Mouse (Mus musculus) urinary bladder, postnatal 10 days (tissue): Measurements from ENCODE around the gene Nlgn1.

Experiments used
- DNase-seq: peaks from one replicate; pipeline ENCODE4 v3.0.0; 2022; ENCODE audit warnings: low spot score

Gene Nlgn1

DNA sequence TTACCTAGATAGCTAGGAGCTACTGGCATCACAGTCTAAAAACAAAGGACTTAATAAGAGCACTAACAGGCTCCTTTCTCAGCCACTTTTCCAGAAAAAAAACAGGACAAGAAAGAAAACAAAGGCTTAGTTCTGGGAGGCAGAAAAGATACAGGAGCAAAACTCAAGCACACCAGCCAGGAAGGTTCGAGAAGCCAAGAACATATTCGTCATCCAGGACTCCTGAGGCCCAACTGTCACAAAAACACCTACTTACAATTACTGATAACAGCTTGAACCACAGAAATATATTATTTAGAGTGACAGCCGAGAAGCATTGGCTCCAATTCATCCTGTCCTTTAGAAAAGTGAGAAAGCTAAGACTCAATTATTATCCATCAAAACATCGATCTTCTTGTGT, 281.5 kb downstream of the Nlgn1 start:
- DNase-seq, result no peak

- DNase-seq, result no peak
Observed at GRCm38 (mm10) chr3:26042966-26043365, 289.3 kb downstream of the Nlgn1 start.

GRCm38 (mm10) chr3:26039696-26040095, 292.6 kb downstream of the Nlgn1 start:
- DNase-seq, result no peak

DNA sequence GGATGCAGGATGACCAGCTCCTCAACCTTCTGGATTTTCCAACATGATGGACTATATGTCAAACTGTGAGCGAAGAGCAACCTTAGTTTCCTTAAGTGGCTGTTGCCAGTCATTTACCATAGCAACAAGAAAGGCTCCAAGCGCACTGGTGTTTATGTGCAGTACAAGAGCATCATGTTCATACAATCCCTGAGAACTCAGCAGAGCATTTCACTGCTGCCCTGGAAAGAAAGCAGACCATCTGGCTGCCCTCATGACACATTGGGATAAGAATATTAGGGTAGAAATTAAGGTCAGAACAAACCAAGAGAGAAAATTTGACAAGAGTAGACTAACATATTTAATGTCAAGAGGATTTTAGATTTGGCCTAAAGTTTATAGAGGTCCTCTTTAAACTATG, 306.2 kb downstream of the Nlgn1 start:
- DNase-seq, result no peak

DNA sequence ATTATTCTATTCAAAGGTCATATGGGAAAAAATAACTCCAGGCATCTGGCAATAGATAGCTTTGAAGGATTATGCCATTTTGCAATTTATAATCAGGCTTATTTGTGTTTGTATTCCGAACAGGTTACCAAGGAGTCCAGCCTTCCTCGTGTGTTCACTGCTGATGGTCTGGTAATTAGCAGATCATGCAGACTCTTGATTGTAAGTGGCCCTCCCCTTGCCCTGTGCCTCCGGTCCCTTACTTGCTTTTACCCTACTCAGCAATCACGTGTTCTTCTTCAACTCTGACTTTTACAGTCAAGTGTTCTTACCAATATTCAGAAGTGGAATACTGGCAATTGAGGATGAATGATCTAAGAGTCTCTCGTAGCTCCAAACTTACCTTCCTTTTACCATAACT, 309.0 kb downstream of the Nlgn1 start:
- no peak for DNase-seq

DNA sequence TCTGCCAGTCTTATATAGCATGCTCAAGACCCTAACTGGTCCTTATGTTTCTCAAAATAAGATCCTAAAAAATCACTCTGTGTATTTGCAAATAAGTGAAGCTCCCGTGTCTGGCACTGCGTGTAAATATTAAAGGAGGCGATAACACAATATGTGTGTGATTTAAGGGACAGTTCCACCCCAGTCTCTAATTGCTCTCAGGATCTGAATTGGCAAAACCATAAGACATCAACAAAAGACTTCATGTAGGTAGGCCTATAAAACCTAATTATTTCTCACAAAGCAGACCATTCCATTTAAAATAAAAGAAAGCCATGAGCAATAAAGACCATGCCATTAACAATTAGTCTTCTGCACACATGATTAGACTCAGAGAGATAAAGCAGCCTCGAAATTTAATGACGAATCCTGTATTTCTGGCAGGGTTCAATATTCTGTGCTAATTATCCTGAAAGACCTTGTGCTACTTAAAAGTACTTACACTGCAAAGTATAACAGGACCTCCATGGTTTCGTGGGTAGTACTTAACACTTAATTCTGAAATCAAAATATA, 310.6 kb downstream of the Nlgn1 start:
- DNase-seq, result no peak

GRCm38 (mm10) chr3:26011310-26012078, 320.8 kb downstream of the Nlgn1 start:
- no peak for DNase-seq

DNA sequence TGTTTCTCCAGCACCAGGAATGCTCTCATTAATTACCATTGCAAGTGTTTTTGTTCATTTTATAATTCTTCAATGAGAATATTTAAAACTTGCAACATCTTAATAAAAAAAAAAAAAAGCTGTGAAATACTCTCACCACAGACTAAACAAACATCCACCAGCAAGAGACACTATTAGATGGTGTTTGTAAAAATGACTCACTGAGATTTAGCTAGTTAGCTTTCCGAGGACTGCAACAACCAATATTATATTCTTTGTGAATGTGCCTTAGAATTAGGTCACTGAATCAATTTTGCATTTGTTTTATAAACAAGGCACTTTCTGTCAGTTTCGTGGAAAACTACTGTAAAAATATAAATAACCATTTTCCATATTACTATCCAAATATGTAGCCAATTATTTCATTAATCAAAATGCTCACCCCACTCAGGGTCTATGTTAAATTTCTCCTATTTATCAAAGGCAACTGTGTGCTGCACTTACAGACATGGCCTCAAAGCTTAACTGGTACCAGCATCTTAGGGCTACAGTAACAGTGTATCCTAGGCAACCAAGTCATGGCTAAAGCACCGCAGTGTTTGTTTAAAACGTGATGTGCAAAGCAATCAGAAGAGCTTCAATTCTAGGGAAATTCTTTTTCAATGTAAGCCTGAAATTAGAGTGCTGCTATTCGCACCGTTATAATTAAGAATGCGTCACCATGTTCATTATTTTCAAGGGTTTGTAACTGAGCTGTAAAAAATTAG, 329.2 kb downstream of the Nlgn1 start:
- DNase-seq, result no peak

- no peak for DNase-seq
Observed at GRCm38 (mm10) chr3:26002367-26002766, 329.9 kb downstream of the Nlgn1 start.

GRCm38 (mm10) chr3:25967546-25967945, 364.7 kb downstream of the Nlgn1 start:
- no peak for DNase-seq

DNA sequence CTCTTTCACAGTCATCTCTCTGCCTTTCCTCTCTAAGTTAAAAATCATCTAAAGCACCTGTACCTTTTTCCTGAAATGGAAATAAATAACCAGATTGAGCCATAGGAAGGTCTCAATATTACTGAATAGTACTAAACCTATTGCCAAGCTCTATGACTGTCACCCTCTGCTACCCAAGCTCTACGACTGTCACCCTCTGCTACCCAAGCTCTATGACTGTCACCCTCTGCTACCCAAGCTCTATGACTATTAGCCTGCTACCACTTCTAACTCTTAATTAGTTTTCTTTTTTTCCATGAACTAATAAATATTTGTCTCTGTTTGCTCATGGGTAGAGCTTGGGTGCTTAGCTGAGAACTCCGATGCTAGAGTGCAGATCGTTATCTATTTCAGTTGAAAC, 368.0 kb downstream of the Nlgn1 start:
- no peak for DNase-seq

- DNase-seq, result no peak
Observed at GRCm38 (mm10) chr3:25963568-25963967, 368.7 kb downstream of the Nlgn1 start.

GRCm38 (mm10) chr3:25916535-25916934, 415.7 kb downstream of the Nlgn1 start:
- no peak for DNase-seq

DNA sequence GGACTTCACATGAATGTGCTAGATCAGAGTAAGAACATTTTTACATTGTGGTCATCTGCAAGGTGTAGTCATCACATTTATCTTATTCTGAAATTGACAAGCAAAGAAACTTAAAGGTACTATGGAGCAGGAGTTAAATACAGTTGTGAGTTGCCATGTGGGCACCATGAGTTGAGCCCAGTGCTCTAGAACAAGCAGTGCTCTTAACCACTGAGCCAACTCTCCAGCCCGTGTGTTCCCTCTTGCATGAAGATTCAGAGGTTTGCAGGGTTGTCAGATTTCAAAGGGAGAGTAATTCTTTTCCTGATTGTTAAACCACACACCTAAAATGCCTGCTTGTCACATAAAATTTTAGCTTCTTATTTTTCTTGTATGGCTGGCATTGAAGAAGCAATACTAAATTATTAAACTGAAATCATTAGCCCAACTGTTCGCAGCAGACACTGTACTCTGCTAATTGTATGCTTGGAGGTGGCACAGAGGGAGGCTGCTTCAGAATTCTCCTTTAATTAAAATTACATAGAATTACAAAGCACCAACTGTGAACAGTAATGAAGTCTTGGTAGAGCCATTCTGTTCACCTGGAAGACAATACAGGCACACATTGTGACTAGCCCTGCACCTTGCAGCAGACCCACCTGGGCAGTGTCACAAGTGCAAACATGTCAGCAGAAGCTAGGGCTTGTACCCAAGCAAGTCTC, 417.7 kb downstream of the Nlgn1 start:
- no peak for DNase-seq

GRCm38 (mm10) chr3:25903140-25903809, 429.0 kb downstream of the Nlgn1 start:
- no peak for DNase-seq

DNA sequence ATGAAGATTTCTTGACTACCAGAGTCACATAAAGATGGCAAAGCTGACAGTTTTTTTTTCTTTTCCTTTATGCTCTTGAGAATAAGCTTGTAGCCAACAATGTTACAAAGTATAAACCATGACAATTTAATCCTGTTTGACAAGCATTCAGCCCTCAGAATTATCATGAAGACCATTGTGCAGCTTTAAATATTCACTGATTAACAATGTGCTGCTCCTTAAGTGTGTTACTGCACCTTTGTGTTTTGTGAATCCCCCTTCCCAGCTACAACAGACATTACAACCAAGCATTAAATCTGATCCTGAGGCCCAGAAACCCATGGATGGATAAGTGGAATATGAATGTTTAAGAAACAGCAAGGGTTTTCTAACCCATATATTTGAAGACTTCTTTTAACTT, 434.8 kb downstream of the Nlgn1 start:
- no peak for DNase-seq

GRCm38 (mm10) chr3:25884797-25885196, 447.5 kb downstream of the Nlgn1 start:
- DNase-seq, result no peak

- DNase-seq, result no peak
Observed at GRCm38 (mm10) chr3:25869161-25869560, 463.1 kb downstream of the Nlgn1 start.

- no peak for DNase-seq
Observed at GRCm38 (mm10) chr3:25858384-25858783, 473.9 kb downstream of the Nlgn1 start.

GRCm38 (mm10) chr3:25844686-25845462, 487.4 kb downstream of the Nlgn1 start:
- DNase-seq, result no peak

- no peak for DNase-seq
Observed at GRCm38 (mm10) chr3:25830237-25830636, 502.0 kb downstream of the Nlgn1 start.
